Mouse (Mus musculus) lung, postnatal 0 days (tissue): ENCODE measurements around the gene Gpr33. TPM values are rescaled to one million over a fixed set of nuclear protein-coding genes. Genes with fewer than 3 reads are reported as not detected.

Experiments
- ATAC-seq: fragments of 200-750 bp; cut with Nextera tagmentation; 2 replicates; pipeline ENCODE4 v1.8.0; 2017; ENCODE audit warnings: moderate library complexity
- DNase-seq: peaks from one replicate; pipeline ENCODE4 v3.0.0-alpha.2; 2016; ENCODE audit warnings: low spot score
- H3K27ac ChIP-seq: fragments of 300-500 bp; sonication (generic); 2 replicates; pipeline ENCODE4 v1.5.1; 2014; ENCODE audit warnings: antibody characterized with exemption, mild to moderate bottlenecking, low read length, mixed read lengths
- H3K27me3 ChIP-seq: fragments of 300-500 bp; sonication (generic); replicated peaks from 2 replicates; pipeline ENCODE4 v1.6.1; 2014; ENCODE audit warnings: low read length, mixed read lengths; ENCODE audit not compliant: insufficient read depth
- H3K36me3 ChIP-seq: fragments of 300-500 bp; sonication (generic); 2 replicates; pipeline ENCODE4 v1.6.1; 2014; ENCODE audit warnings: low read length, mixed read lengths; ENCODE audit not compliant: insufficient read depth
- H3K4me1 ChIP-seq: fragments of 300-500 bp; sonication (generic); 2 replicates; pipeline ENCODE4 v1.6.1; 2014; ENCODE audit warnings: antibody characterized with exemption, low read depth, low read length, mixed read lengths; ENCODE audit not compliant: insufficient read depth
- H3K4me2 ChIP-seq: fragments of 300-500 bp; sonication (generic); replicated peaks from 2 replicates; pipeline ENCODE4 v1.6.1; 2014; ENCODE audit warnings: low read depth, mild to moderate bottlenecking, low read length, moderate library complexity, mixed read lengths
- H3K4me3 ChIP-seq: fragments of 300-500 bp; sonication (generic); 2 replicates; pipeline ENCODE4 v1.5.1; 2014; ENCODE audit warnings: low read depth, low read length
- H3K9ac ChIP-seq: fragments of 300-500 bp; sonication (generic); replicated peaks from 2 replicates; pipeline ENCODE4 v1.6.1; 2014; ENCODE audit warnings: low read depth, mild to moderate bottlenecking
- H3K9me3 ChIP-seq: fragments of 300-500 bp; sonication (generic); 2 replicates; pipeline ENCODE4 v1.6.1; 2016; ENCODE audit warnings: low read length, mixed read lengths
- CTCF ChIP-seq: IDR thresholded peaks from 2 replicates; pipeline ENCODE4 v1.5.1; 2016; ENCODE audit warnings: antibody characterized with exemption, mild to moderate bottlenecking
- EP300 ChIP-seq: IDR thresholded peaks from 2 replicates; pipeline ENCODE4 v1.6.1; 2016; ENCODE audit warnings: antibody characterized with exemption, mild to moderate bottlenecking, control low read depth
- WGBS: fragments of 180-500 bp; shearing (Covaris S2); extraction: QIAGEN DNeasy Blood & Tissue Kit; methylation state at CpG from one replicate; pipeline ENCODE4 v1.1.7; 2014; 5-methylcytosine and 5-hydroxymethylcytosine counted together
- polyA plus RNA-seq: library from polyadenylated mRNA; unstranded; fragments of >200 nt; fragmentation: Nextera tagmentation; extraction: Ambion mirVana; gene quantifications from 2 replicates; pipeline ENCODE4 v1.2.1, GENCODE M21; 2015

The Gpr33 gene
- not detected in 2 replicates for polyA plus RNA-seq

GRCm38 (mm10) chr12:52027963-52028362 lies at the start of gene Gpr33:
TSS of gene Gpr33 (minus strand) at chr12:52028063.
- WGBS, result 85% methylated on average over 3 of the region's 3 CpGs
- no peak for TF ChIP-seq CTCF
- no peak for TF ChIP-seq EP300
- no peak within 1 kb of the TSS for H3K4me2 ChIP-seq
- DNase-seq, result no peak
- H3K9me3 ChIP-seq, result no peaks in the 10 kb centered on the region
- H3K4me3 ChIP-seq, result no peak within 1 kb of the TSS
- no peak within 1 kb of the TSS for H3K9ac ChIP-seq
- no peak for ATAC-seq
- H3K4me1 ChIP-seq, result no peaks in the 10 kb centered on the region
- no peaks in the 10 kb centered on the region for H3K27me3 ChIP-seq
- no peaks in the 10 kb centered on the region for H3K36me3 ChIP-seq
- H3K27ac ChIP-seq, result no peak within 1 kb of the TSS

- H3K4me1 ChIP-seq, result no peaks in the 10 kb centered on the region
- H3K27me3 ChIP-seq, result no peaks in the 10 kb centered on the region
- no peaks in the 10 kb centered on the region for H3K36me3 ChIP-seq
- WGBS, result 27% methylated on average over 2 of the region's 2 CpGs
- no peaks in the 10 kb centered on the region for H3K9me3 ChIP-seq
- no peak overlapping the region for H3K27ac ChIP-seq
- TF ChIP-seq CTCF, result no peak
- TF ChIP-seq EP300, result no peak
- no peak overlapping the region for H3K9ac ChIP-seq
- no peak overlapping the region for H3K4me2 ChIP-seq
- DNase-seq, result peak; percentile 36
- H3K4me3 ChIP-seq, result no peak overlapping the region
- peak; percentile 40; the same call in 1 of the 2 replicates for ATAC-seq
These were observed 21.5 kb upstream of the Gpr33 start for GRCm38 (mm10) chr12:52049324-52049723.

GRCm38 (mm10) chr12:52046371-52046770 lies 18.5 kb upstream of the Gpr33 start:
- no peaks in the 10 kb centered on the region for H3K4me1 ChIP-seq
- H3K4me2 ChIP-seq, result no peak overlapping the region
- no peak overlapping the region for H3K9ac ChIP-seq
- no peak overlapping the region for H3K27ac ChIP-seq
- H3K4me3 ChIP-seq, result no peak overlapping the region
- H3K9me3 ChIP-seq, result no peaks in the 10 kb centered on the region
- WGBS, result 68% methylated on average over 4 of the region's 4 CpGs
- DNase-seq (no peak), ATAC-seq (no peak)
- TF ChIP-seq CTCF (no peak), EP300 (no peak)
- H3K27me3 ChIP-seq, result no peaks in the 10 kb centered on the region
- H3K36me3 ChIP-seq, result no peaks in the 10 kb centered on the region

DNA sequence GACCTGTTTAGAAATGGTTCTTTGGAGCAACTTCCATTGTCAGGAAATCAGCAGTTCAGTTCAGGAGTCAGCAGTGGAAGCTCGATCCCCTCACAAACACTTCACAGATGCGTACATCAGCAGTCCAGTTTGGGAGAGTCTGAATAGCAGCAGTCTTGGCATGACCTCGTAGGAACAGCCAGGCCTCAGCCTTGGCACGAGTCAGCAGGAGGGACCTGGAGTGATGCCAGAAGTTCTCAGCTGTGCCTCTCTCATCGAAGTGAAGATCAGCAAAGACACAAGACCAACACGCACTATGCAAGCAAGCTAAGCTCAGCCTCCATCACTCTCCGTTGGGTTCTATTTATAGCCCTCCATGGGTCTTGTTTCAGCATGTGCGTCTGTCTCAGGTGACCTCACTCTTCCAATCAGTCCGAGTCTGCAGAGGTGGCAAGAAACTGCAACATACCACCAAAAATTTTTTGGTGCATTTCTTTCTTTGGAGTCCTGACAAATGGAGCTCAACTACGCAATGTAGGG lies 15.0 kb upstream of the Gpr33 start:
- H3K4me1 ChIP-seq, result no peaks in the 10 kb centered on the region
- H3K36me3 ChIP-seq, result no peaks in the 10 kb centered on the region
- 40% methylated on average over 10 of the region's 10 CpGs for WGBS
- H3K4me3 ChIP-seq, result no peak overlapping the region
- peak; percentile 9 for DNase-seq
- ATAC-seq, result no peak
- no peak overlapping the region for H3K27ac ChIP-seq
- no peak overlapping the region for H3K9ac ChIP-seq
- no peak overlapping the region for H3K4me2 ChIP-seq
- H3K9me3 ChIP-seq, result no peaks in the 10 kb centered on the region
- TF ChIP-seq EP300 (no peak), CTCF (no peak)
- no peaks in the 10 kb centered on the region for H3K27me3 ChIP-seq

- H3K4me3 ChIP-seq, result no peak overlapping the region
- no peak overlapping the region for H3K4me2 ChIP-seq
- H3K9ac ChIP-seq, result no peak overlapping the region
- peak; percentile 73 for DNase-seq
- no peaks in the 10 kb centered on the region for H3K9me3 ChIP-seq
- H3K36me3 ChIP-seq, result no peaks in the 10 kb centered on the region
- no peak for TF ChIP-seq EP300
- TF ChIP-seq CTCF, result peak; percentile 76
- ATAC-seq, result peak; percentile 25; the same call in 1 of the 2 replicates
- H3K27me3 ChIP-seq, result no peaks in the 10 kb centered on the region
- 40% methylated on average over 3 of the region's 3 CpGs for WGBS
- H3K27ac ChIP-seq, result no peak overlapping the region
- H3K4me1 ChIP-seq, result no peaks in the 10 kb centered on the region
These were observed 10.5 kb upstream of the Gpr33 start for GRCm38 (mm10) chr12:52038352-52038751.

DNA sequence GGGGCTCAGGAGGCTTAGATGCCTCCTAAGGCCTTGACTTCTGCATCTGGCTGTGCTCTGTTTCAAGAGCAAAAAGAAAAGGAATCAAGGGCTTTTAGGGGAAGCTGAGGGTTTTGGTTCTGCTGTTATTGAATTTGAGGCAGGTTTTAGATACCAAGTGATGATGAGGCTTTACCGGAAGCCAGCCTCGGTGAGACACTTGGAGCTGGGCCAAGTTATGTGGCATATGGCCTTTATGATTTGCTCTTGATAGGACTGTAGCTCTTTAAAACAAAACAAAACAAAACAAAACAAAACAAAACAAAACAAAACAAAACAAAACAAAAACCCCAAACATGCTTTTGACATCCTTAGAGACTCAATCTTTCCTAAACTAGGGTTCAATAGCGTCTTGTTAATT lies 7.1 kb upstream of the Gpr33 start:
- ATAC-seq, result no peak
- WGBS, result 66% methylated on average over 3 of the region's 3 CpGs
- TF ChIP-seq CTCF (no peak), EP300 (no peak)

DNA sequence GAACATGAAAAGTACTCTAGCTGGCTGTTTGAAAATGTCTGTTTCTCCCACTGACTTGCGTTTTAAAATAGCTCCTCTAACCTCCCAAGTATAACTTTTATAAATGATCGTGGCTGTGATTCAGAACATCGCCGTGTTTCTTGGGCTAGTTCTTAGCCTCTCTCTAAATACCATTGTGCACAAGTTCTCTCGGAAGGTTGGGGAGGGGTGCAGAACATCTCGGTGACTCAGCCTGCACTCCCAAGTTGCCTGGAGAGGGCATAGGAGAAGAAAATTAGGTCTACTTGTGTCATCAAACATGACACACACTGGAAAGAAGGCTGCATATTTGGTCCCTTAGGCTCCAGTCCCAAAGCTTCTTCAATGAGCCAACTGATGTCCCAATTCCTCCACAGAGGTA lies 4.4 kb upstream of the Gpr33 start:
- Histone ChIP-seq H3K9me3 (no peaks in the 10 kb centered on the region), H3K27me3 (no peaks in the 10 kb centered on the region), H3K36me3 (no peaks in the 10 kb centered on the region), H3K27ac (no peak overlapping the region), H3K4me3 (no peak overlapping the region), H3K9ac (no peak overlapping the region), H3K4me2 (no peak overlapping the region), H3K4me1 (no peaks in the 10 kb centered on the region)
- WGBS, result 80% methylated on average over 6 of the region's 6 CpGs
- no peak for DNase-seq
- no peak for TF ChIP-seq CTCF
- TF ChIP-seq EP300, result no peak
- ATAC-seq, result no peak

More for the DNA sequence above, 7.1 kb upstream of the Gpr33 start:
- Histone ChIP-seq H3K9ac (no peak overlapping the region), H3K27me3 (no peaks in the 10 kb centered on the region), H3K9me3 (no peaks in the 10 kb centered on the region), H3K36me3 (no peaks in the 10 kb centered on the region), H3K27ac (no peak overlapping the region), H3K4me1 (no peaks in the 10 kb centered on the region), H3K4me2 (no peak overlapping the region), H3K4me3 (no peak overlapping the region)
- DNase-seq, result no peak
